Mouse (Mus musculus) intestine, embryonic 15.5 days (tissue): ENCODE data around the gene Nrm. TPM values are rescaled to one million over a fixed set of nuclear protein-coding genes. Genes with fewer than 3 reads are reported as not detected.

Experiments used
- ATAC-seq: fragments of 200-750 bp; cut with Nextera tagmentation; 2 replicates; pipeline ENCODE4 v1.8.0; 2017; ENCODE audit warnings: moderate TSS enrichment, moderate library complexity
- H3K27ac ChIP-seq: fragments of 300-500 bp; sonication (generic); 2 replicates; pipeline ENCODE4 v1.5.1; 2015; ENCODE audit warnings: mild to moderate bottlenecking, inconsistent platforms
- H3K27me3 ChIP-seq: fragments of 300-500 bp; sonication (generic); replicated peaks from 2 replicates; pipeline ENCODE4 v1.6.1; 2015; ENCODE audit warnings: inconsistent platforms
- H3K36me3 ChIP-seq: fragments of 300-500 bp; sonication (generic); 2 replicates; pipeline ENCODE4 v1.6.1; 2015; ENCODE audit warnings: inconsistent platforms
- H3K4me1 ChIP-seq: fragments of 300-500 bp; sonication (generic); replicated peaks from 2 replicates; pipeline ENCODE4 v1.6.1; 2015; ENCODE audit warnings: inconsistent platforms
- H3K4me2 ChIP-seq: fragments of 300-500 bp; sonication (generic); replicated peaks from 2 replicates; pipeline ENCODE4 v1.6.1; 2015; ENCODE audit warnings: mild to moderate bottlenecking, inconsistent platforms
- H3K4me3 ChIP-seq: fragments of 300-500 bp; sonication (generic); replicated peaks from 2 replicates; pipeline ENCODE4 v1.5.1; 2015; ENCODE audit warnings: inconsistent platforms
- H3K9ac ChIP-seq: fragments of 300-500 bp; sonication (generic); 2 replicates; pipeline ENCODE4 v1.6.1; 2015; ENCODE audit warnings: inconsistent platforms
- H3K9me3 ChIP-seq: fragments of 300-500 bp; sonication (generic); 2 replicates; pipeline ENCODE4 v1.6.1; 2016; ENCODE audit warnings: inconsistent platforms
- WGBS: fragments of 180-500 bp; shearing (Covaris S2); methylation state at CpG from one replicate; pipeline ENCODE4 v1.1.7; 2015; 5-methylcytosine and 5-hydroxymethylcytosine counted together
- polyA plus RNA-seq: library from polyadenylated mRNA; unstranded; fragments of >200 nt; fragmentation: Nextera tagmentation; extraction: Ambion mirVana; gene quantifications from 2 replicates; pipeline ENCODE4 v1.2.1, GENCODE M21; 2015

Gene Nrm
- polyA plus RNA-seq, 1 experiment from 2014 or later, result 48.5 TPM

GRCm38 (mm10) chr17:35859835-35860234 is 1.3 kb upstream of the Nrm start:
- H3K4me3 ChIP-seq, result no peak overlapping the region
- no peak for ATAC-seq
- H3K9me3 ChIP-seq, result no peaks in the 10 kb centered on the region
- H3K27me3 ChIP-seq, result no peaks in the 10 kb centered on the region
- H3K4me1 ChIP-seq, result peaks cover 12% of the 10 kb centered on the region
- 72% methylated on average over 2 of the region's 2 CpGs for WGBS
- no peak overlapping the region for H3K9ac ChIP-seq
- no peak overlapping the region for H3K27ac ChIP-seq
- H3K4me2 ChIP-seq, result no peak overlapping the region
- peaks cover 13% of the 10 kb centered on the region; the same call in 1 of the 2 replicates for H3K36me3 ChIP-seq

GRCm38 (mm10) chr17:35860831-35861197 is 304 bp upstream of the Nrm start:
- peak; percentile 19 for ATAC-seq

GRCm38 (mm10) chr17:35864832-35865353 is 3.8 kb downstream of the Nrm start:
- Histone ChIP-seq H3K9me3 (no peaks in the 10 kb centered on the region), H3K4me1 (peaks cover 43% of the 10 kb centered on the region), H3K9ac (peak overlapping the region; percentile 71), H3K36me3 (0 out of 2 replicates have a peak, but pooled peaks cover 2% of the 10 kb centered on the region), H3K4me3 (peak overlapping the region; percentile 64), H3K27me3 (no peaks in the 10 kb centered on the region), H3K27ac (peak overlapping the region; percentile 98), H3K4me2 (peak overlapping the region; percentile 94)
- no peak for ATAC-seq
- WGBS, result 31% methylated on average over 10 of the region's 10 CpGs

More at GRCm38 (mm10) chr17:35860831-35861197, 304 bp upstream of the Nrm start:
- Histone ChIP-seq H3K4me2 (peak overlapping the region; percentile 74), H3K27me3 (no peaks in the 10 kb centered on the region), H3K4me3 (peak overlapping the region; percentile 88), H3K9ac (peak overlapping the region; percentile 85), H3K36me3 (peaks cover 13% of the 10 kb centered on the region; the same call in 1 of the 2 replicates), H3K4me1 (peaks cover 18% of the 10 kb centered on the region), H3K9me3 (no peaks in the 10 kb centered on the region), H3K27ac (peak overlapping the region; percentile 92)
- 3% methylated on average over 12 of the region's 12 CpGs for WGBS

GRCm38 (mm10) chr17:35865481-35866280 is 4.6 kb downstream of the Nrm start, which contains the start of gene Ppp1r18:
Gene Ppp1r18 (plus strand): TSS chr17:35865593.
- Histone ChIP-seq H3K36me3 (0 out of 2 replicates have a peak, but pooled peaks cover 2% of the 10 kb centered on the region), H3K9ac (peak within 1 kb of the TSS; percentile 71), H3K27ac (peak within 1 kb of the TSS; percentile 98), H3K4me2 (peak within 1 kb of the TSS; percentile 94), H3K4me1 (peaks cover 42% of the 10 kb centered on the region), H3K27me3 (no peaks in the 10 kb centered on the region), H3K9me3 (no peaks in the 10 kb centered on the region), H3K4me3 (peak within 1 kb of the TSS; percentile 64)
- WGBS, result under 1% methylated on average over 48 of the region's 48 CpGs
- peak; percentile 65 for ATAC-seq

- H3K4me1 ChIP-seq, result peaks cover 39% of the 10 kb centered on the region
- peak overlapping the region; percentile 98 for H3K27ac ChIP-seq
- H3K4me2 ChIP-seq, result peak overlapping the region; percentile 94
- WGBS, result 0% methylated on average over 36 of the region's 38 CpGs
- peak; percentile 63 for ATAC-seq
- H3K4me3 ChIP-seq, result peak overlapping the region; percentile 64
- H3K9me3 ChIP-seq, result no peaks in the 10 kb centered on the region
- H3K9ac ChIP-seq, result peak overlapping the region; percentile 71
- H3K27me3 ChIP-seq, result no peaks in the 10 kb centered on the region
- H3K36me3 ChIP-seq, result peaks cover 6% of the 10 kb centered on the region; the same call in 1 of the 2 replicates
Measured at GRCm38 (mm10) chr17:35866281-35866831, 5.2 kb downstream of the Nrm start.

GRCm38 (mm10) chr17:35866911-35867890 is 6.1 kb downstream of the Nrm start:
- WGBS, result 16% methylated on average over 26 of the region's 26 CpGs

GRCm38 (mm10) chr17:35868165-35868820 is 7.2 kb downstream of the Nrm start:
- no peak for ATAC-seq
- WGBS, result 27% methylated on average over 17 of the region's 17 CpGs
- Histone ChIP-seq H3K4me2 (peak overlapping the region; percentile 94), H3K27ac (peak overlapping the region; percentile 98), H3K4me1 (peaks cover 43% of the 10 kb centered on the region), H3K27me3 (no peaks in the 10 kb centered on the region), H3K4me3 (peak overlapping the region; percentile 64), H3K9ac (peak overlapping the region; percentile 71), H3K9me3 (no peaks in the 10 kb centered on the region), H3K36me3 (peaks cover 6% of the 10 kb centered on the region; the same call in 1 of the 2 replicates)

More at GRCm38 (mm10) chr17:35866911-35867890, 6.1 kb downstream of the Nrm start:
- no peak for ATAC-seq
- H3K4me3 ChIP-seq, result peak overlapping the region; percentile 64
- H3K4me1 ChIP-seq, result peaks cover 39% of the 10 kb centered on the region
- peaks cover 7% of the 10 kb centered on the region; the same call in 1 of the 2 replicates for H3K36me3 ChIP-seq
- H3K4me2 ChIP-seq, result peak overlapping the region; percentile 94
- no peaks in the 10 kb centered on the region for H3K9me3 ChIP-seq
- peak overlapping the region; percentile 71 for H3K9ac ChIP-seq
- peak overlapping the region; percentile 98 for H3K27ac ChIP-seq
- H3K27me3 ChIP-seq, result no peaks in the 10 kb centered on the region

GRCm38 (mm10) chr17:35868961-35869345 is 7.8 kb downstream of the Nrm start:
- Histone ChIP-seq H3K36me3 (peaks cover 5% of the 10 kb centered on the region; the same call in 1 of the 2 replicates), H3K27me3 (no peaks in the 10 kb centered on the region), H3K4me2 (peak overlapping the region; percentile 94), H3K9me3 (no peaks in the 10 kb centered on the region), H3K4me3 (peak overlapping the region; percentile 64), H3K9ac (peak overlapping the region; percentile 71), H3K4me1 (peaks cover 47% of the 10 kb centered on the region), H3K27ac (peak overlapping the region; percentile 72)
- WGBS, result 3% methylated on average over 7 of the region's 7 CpGs
- ATAC-seq, result no peak

- no peaks in the 10 kb centered on the region for H3K27me3 ChIP-seq
- no peaks in the 10 kb centered on the region for H3K9me3 ChIP-seq
- H3K36me3 ChIP-seq, result peaks cover 5% of the 10 kb centered on the region; the same call in 1 of the 2 replicates
- peak overlapping the region; percentile 72 for H3K27ac ChIP-seq
- peak overlapping the region; percentile 64 for H3K4me3 ChIP-seq
- ATAC-seq, result peak; percentile 11; the same call in 1 of the 2 replicates
- H3K9ac ChIP-seq, result peak overlapping the region; percentile 71
- peaks cover 47% of the 10 kb centered on the region for H3K4me1 ChIP-seq
- 7% methylated on average over 7 of the region's 7 CpGs for WGBS
- H3K4me2 ChIP-seq, result peak overlapping the region; percentile 94
Measured at GRCm38 (mm10) chr17:35869346-35870067, 8.4 kb downstream of the Nrm start.

GRCm38 (mm10) chr17:35870151-35870883 is 9.2 kb downstream of the Nrm start:
- ATAC-seq, result no peak
- 45% methylated on average over 9 of the region's 9 CpGs for WGBS
- Histone ChIP-seq H3K9me3 (no peaks in the 10 kb centered on the region), H3K36me3 (peaks cover 9% of the 10 kb centered on the region; the same call in 1 of the 2 replicates), H3K4me1 (peaks cover 40% of the 10 kb centered on the region), H3K27me3 (no peaks in the 10 kb centered on the region), H3K4me2 (peak overlapping the region; percentile 94), H3K27ac (peak overlapping the region; percentile 72), H3K4me3 (peak overlapping the region; percentile 64), H3K9ac (peak overlapping the region; percentile 71)
